Mouse (Mus musculus): ENCODE data around the gene Ski. TPM values are rescaled to one million over a fixed set of nuclear protein-coding genes. Genes with fewer than 3 reads are reported as not detected.

Gene Ski
- polyA plus RNA-seq, 1 experiment from 2014 or later: 16.9 TPM

DNA sequence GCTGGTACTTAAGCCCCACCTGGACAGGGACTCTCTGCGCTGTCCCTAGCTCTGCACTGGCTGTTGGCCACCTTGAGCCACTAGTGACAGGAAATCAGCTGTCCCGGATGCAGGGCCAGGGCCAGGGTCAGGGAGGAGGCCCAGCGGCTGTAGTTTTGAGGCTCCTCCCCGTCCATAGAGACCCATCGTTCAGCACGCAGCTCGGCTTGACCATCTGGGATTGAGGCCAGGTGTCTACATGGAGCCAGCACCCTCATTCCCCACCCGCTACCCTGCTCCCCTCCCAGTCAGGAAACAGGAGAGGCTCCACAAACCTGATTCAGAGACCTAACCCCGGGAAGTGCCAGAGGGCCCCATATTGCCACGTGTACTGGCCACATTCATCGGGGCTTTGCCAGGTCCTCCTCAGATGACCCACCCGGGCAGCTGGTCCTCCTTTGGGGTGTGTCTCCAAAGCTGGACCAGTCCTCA lies 81.6 kb downstream of the Ski start:
- Histone ChIP-seq H3K9ac (no peak overlapping the region), H3K27ac (0 out of 2 replicates have a peak overlapping the region, but pooled peaks have one; percentile 46), H3K36me3 (no peaks in the 10 kb centered on the region), H3K4me1 (peaks cover 48% of the 10 kb centered on the region), H3K27me3 (no peaks in the 10 kb centered on the region), H3K4me2 (no peak overlapping the region), H3K4me3 (no peak overlapping the region), H3K9me3 (no peaks in the 10 kb centered on the region)
- 31% methylated on average over 12 of the region's 12 CpGs for WGBS
- ATAC-seq (ENCODE audit: borderline replicate concordance, extremely low read depth, low FRiP score, low TSS enrichment): peak; percentile 13; the same call in 1 of the 2 replicates

DNA sequence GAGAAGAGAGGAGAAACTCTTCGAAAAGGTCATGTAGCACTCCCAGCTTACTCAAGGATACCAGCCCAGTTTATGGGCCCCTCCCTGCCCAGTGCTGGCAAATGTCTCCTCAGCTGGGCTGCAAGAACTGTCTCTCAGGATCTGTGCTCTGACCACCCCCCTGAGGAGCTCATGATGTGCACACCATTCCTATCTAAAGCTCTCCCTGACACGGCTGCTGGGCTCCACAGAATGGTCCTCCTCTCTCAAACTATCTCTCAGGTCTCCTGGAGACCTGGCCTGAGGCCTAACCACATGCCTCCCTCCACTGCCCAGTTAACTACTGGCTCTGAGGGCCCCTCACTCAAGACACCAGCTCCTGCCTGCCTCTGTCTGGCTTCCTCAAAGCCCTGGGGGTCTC lies 82.2 kb downstream of the Ski start:
- Histone ChIP-seq H3K9me3 (no peaks in the 10 kb centered on the region), H3K4me2 (no peak overlapping the region), H3K9ac (no peak overlapping the region), H3K27me3 (no peaks in the 10 kb centered on the region), H3K27ac (peak overlapping the region; percentile 46; the same call in 1 of the 2 replicates), H3K4me1 (peaks cover 48% of the 10 kb centered on the region), H3K36me3 (no peaks in the 10 kb centered on the region), H3K4me3 (no peak overlapping the region)
- WGBS: 77% methylated on average over 2 of the region's 2 CpGs
- ATAC-seq (ENCODE audit: borderline replicate concordance, extremely low read depth, low FRiP score, low TSS enrichment): no peak

- Histone ChIP-seq H3K4me3 (no peak overlapping the region), H3K4me1 (peaks cover 48% of the 10 kb centered on the region)
- 71% methylated on average over 12 of the region's 12 CpGs for WGBS
Observed at GRCm38 (mm10) chr4:155139281-155140045, 82.9 kb downstream of the Ski start.

GRCm38 (mm10) chr4:155138451-155138850 lies 83.9 kb downstream of the Ski start:
- Histone ChIP-seq H3K4me1 (peaks cover 48% of the 10 kb centered on the region), H3K27me3 (no peaks in the 10 kb centered on the region), H3K9me3 (no peaks in the 10 kb centered on the region), H3K36me3 (no peaks in the 10 kb centered on the region), H3K9ac (no peak overlapping the region), H3K4me3 (no peak overlapping the region), H3K27ac (no peak overlapping the region), H3K4me2 (no peak overlapping the region)
- no peak for ATAC-seq (ENCODE audit: borderline replicate concordance, extremely low read depth, low FRiP score, low TSS enrichment)
- WGBS: 84% methylated on average over 8 of the region's 8 CpGs

More at GRCm38 (mm10) chr4:155139281-155140045, 82.9 kb downstream of the Ski start:
- ATAC-seq (ENCODE audit: borderline replicate concordance, extremely low read depth, low FRiP score, low TSS enrichment): no peak
- Histone ChIP-seq H3K4me2 (no peak overlapping the region), H3K9me3 (no peaks in the 10 kb centered on the region), H3K9ac (no peak overlapping the region), H3K36me3 (no peaks in the 10 kb centered on the region), H3K27ac (no peak overlapping the region), H3K27me3 (no peaks in the 10 kb centered on the region)

GRCm38 (mm10) chr4:155137891-155138290 lies 84.5 kb downstream of the Ski start:
- Histone ChIP-seq H3K9ac (no peak overlapping the region), H3K4me2 (no peak overlapping the region), H3K4me3 (no peak overlapping the region), H3K9me3 (no peaks in the 10 kb centered on the region), H3K36me3 (no peaks in the 10 kb centered on the region), H3K27me3 (no peaks in the 10 kb centered on the region), H3K4me1 (peaks cover 48% of the 10 kb centered on the region), H3K27ac (no peak overlapping the region)
- no peak for ATAC-seq (ENCODE audit: borderline replicate concordance, extremely low read depth, low FRiP score, low TSS enrichment)
- WGBS: 81% methylated on average over 7 of the region's 7 CpGs

GRCm38 (mm10) chr4:155135909-155136585 lies 86.3 kb downstream of the Ski start:
- H3K4me3 ChIP-seq: no peak overlapping the region
- WGBS: 70% methylated on average over 5 of the region's 5 CpGs
- H3K27me3 ChIP-seq: no peaks in the 10 kb centered on the region
- H3K9ac ChIP-seq: no peak overlapping the region
- H3K36me3 ChIP-seq: no peaks in the 10 kb centered on the region
- H3K9me3 ChIP-seq: no peaks in the 10 kb centered on the region
- no peak overlapping the region for H3K4me2 ChIP-seq
- no peak for ATAC-seq (ENCODE audit: borderline replicate concordance, extremely low read depth, low FRiP score, low TSS enrichment)
- no peak overlapping the region for H3K27ac ChIP-seq
- H3K4me1 ChIP-seq: peaks cover 48% of the 10 kb centered on the region

DNA sequence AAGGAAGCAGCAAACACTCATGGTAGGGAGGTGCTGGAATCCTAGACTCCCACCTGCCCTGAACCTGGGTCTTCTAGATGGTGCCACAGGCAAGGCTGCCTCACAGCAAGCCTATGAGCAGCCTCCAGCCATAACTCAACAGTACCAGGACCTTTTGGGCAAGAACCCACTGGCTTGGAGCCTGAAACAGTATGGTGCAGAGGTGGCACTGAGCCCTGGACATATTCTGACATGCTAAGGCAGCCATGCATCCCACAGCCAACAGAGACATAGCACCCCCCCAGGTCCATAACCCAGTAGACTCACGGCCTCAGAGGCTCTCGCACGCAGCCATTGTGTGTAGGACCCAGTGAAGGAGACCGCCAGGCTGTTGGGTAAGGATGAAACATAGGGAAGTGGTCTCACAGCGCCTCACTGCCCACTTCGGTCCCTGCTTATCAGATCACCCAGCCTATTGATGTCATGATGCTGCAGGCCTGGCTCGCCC lies 87.7 kb downstream of the Ski start:
- H3K4me1 ChIP-seq: peaks cover 51% of the 10 kb centered on the region
- H3K27me3 ChIP-seq: no peaks in the 10 kb centered on the region
- H3K4me3 ChIP-seq: no peak overlapping the region
- no peak overlapping the region for H3K9ac ChIP-seq
- no peaks in the 10 kb centered on the region for H3K9me3 ChIP-seq
- WGBS: 73% methylated on average over 7 of the region's 7 CpGs
- no peaks in the 10 kb centered on the region for H3K36me3 ChIP-seq
- H3K27ac ChIP-seq: peak overlapping the region; percentile 83
- H3K4me2 ChIP-seq: no peak overlapping the region
- no peak for ATAC-seq (ENCODE audit: borderline replicate concordance, extremely low read depth, low FRiP score, low TSS enrichment)

- Histone ChIP-seq H3K9me3 (no peaks in the 10 kb centered on the region), H3K4me2 (no peak overlapping the region), H3K27me3 (no peaks in the 10 kb centered on the region), H3K9ac (no peak overlapping the region), H3K4me3 (no peak overlapping the region), H3K4me1 (peaks cover 56% of the 10 kb centered on the region), H3K36me3 (no peaks in the 10 kb centered on the region), H3K27ac (peak overlapping the region; percentile 83)
- WGBS: 14% methylated on average over 20 of the region's 20 CpGs
- ATAC-seq (ENCODE audit: borderline replicate concordance, extremely low read depth, low FRiP score, low TSS enrichment): peak; percentile 58; the same call in 1 of the 2 replicates
Observed at GRCm38 (mm10) chr4:155133658-155134417, 88.6 kb downstream of the Ski start.

- H3K9ac ChIP-seq: no peak overlapping the region
- H3K4me1 ChIP-seq: peaks cover 56% of the 10 kb centered on the region
- no peak for ATAC-seq (ENCODE audit: borderline replicate concordance, extremely low read depth, low FRiP score, low TSS enrichment)
- 38% methylated on average over 3 of the region's 3 CpGs for WGBS
- no peak overlapping the region for H3K4me2 ChIP-seq
- no peaks in the 10 kb centered on the region for H3K36me3 ChIP-seq
- H3K27ac ChIP-seq: peak overlapping the region; percentile 83
- no peaks in the 10 kb centered on the region for H3K27me3 ChIP-seq
- H3K9me3 ChIP-seq: no peaks in the 10 kb centered on the region
- no peak overlapping the region for H3K4me3 ChIP-seq
Observed at GRCm38 (mm10) chr4:155133188-155133587, 89.2 kb downstream of the Ski start.

DNA sequence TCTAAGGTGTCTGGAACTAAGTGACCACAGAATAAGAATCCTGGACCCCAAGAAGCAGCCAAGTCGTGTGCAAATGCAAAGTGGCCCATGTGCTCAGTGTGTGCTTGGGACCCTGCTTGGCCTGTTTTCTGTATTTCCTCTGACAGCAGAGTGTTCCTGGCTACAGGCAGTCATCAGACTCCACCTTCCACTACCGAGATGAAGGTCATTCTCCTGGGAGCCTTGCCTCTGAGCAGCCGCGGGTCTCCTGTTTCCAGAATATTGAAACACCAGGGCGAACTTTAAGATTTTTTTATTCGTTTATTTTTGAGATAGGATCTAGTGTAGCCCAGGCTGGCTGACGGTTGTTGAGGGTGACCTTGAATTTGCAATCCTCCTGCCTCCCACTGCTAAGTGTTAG lies 91.8 kb downstream of the Ski start:
- Histone ChIP-seq H3K4me3 (no peak overlapping the region), H3K27ac (peak overlapping the region; percentile 78), H3K27me3 (no peaks in the 10 kb centered on the region), H3K36me3 (no peaks in the 10 kb centered on the region), H3K9me3 (no peaks in the 10 kb centered on the region), H3K9ac (no peak overlapping the region; the same call in 1 of the 2 replicates), H3K4me1 (peaks cover 67% of the 10 kb centered on the region), H3K4me2 (no peak overlapping the region)
- 53% methylated on average over 7 of the region's 7 CpGs for WGBS
- ATAC-seq (ENCODE audit: borderline replicate concordance, extremely low read depth, low FRiP score, low TSS enrichment): no peak

- Histone ChIP-seq H3K9me3 (no peaks in the 10 kb centered on the region), H3K27me3 (no peaks in the 10 kb centered on the region), H3K4me2 (no peak overlapping the region), H3K4me3 (no peak overlapping the region), H3K9ac (no peak overlapping the region; the same call in 1 of the 2 replicates), H3K4me1 (peaks cover 67% of the 10 kb centered on the region), H3K27ac (peak overlapping the region; percentile 78), H3K36me3 (no peaks in the 10 kb centered on the region)
- no peak for ATAC-seq (ENCODE audit: borderline replicate concordance, extremely low read depth, low FRiP score, low TSS enrichment)
- WGBS: 45% methylated on average over 14 of the region's 14 CpGs
Observed at GRCm38 (mm10) chr4:155129996-155130395, 92.4 kb downstream of the Ski start.

All from lung, embryonic 15.5 days (tissue).